Mouse (Mus musculus) CH12.LX (cell line): ENCODE data around the gene Tbx5. TPM values are rescaled to one million over a fixed set of nuclear protein-coding genes. Genes with fewer than 3 reads are reported as not detected.

Experiments used
- DNase-seq: peaks from one replicate; pipeline ENCODE4 v3.0.0-alpha.2; 2013; ENCODE audit errors: extremely low read depth
- H3K27ac ChIP-seq: 2 replicates; pipeline ENCODE4 v1.5.1; 2012; ENCODE audit warnings: low read depth, mild to moderate bottlenecking, control low read depth, moderate library complexity; ENCODE audit not compliant: insufficient read depth
- H3K27me3 ChIP-seq: replicated peaks from 2 replicates; pipeline ENCODE3; 2012; ENCODE audit warnings: inconsistent platforms
- H3K36me3 ChIP-seq, 2 experiments: replicated peaks in 1 of 2; 2 replicates each; pipeline versions ENCODE3 to v1.6.1; 2012; ENCODE audit warnings: inconsistent platforms in 1 of 2, low read length in 1 of 2, mild to moderate bottlenecking in 1 of 2, mixed read lengths in 1 of 2, moderate library complexity in 1 of 2; ENCODE audit not compliant: control insufficient read depth in 1 of 2, insufficient read depth in 1 of 2
- H3K4me1 ChIP-seq, 2 experiments: 2 replicates each; pipeline ENCODE4 v1.6.1; 2012; ENCODE audit warnings: inconsistent platforms in 1 of 2, moderate library complexity in 1 of 2; ENCODE audit not compliant: insufficient read depth in 2 of 2, control insufficient read depth in 1 of 2
- H3K4me2 ChIP-seq: 2 replicates; pipeline ENCODE4 v1.6.1; 2012; ENCODE audit warnings: low read depth, mild to moderate bottlenecking, control low read depth; ENCODE audit not compliant: poor library complexity, insufficient read depth, severe bottlenecking
- H3K4me3 ChIP-seq, 3 experiments: fragments of 150-350 bp in 1 of 3; sonication (generic) in 1 of 3; replicated peaks in 1 of 3; 2 replicates each; pipeline versions ENCODE3 to v1.5.1; 2011 to 2012; ENCODE audit warnings: low read depth in 2 of 3, low read length in 2 of 3, mild to moderate bottlenecking in 2 of 3, moderate library complexity in 2 of 3, control low read depth in 1 of 3, improper control_type of control experiment in 1 of 3, inconsistent platforms in 1 of 3, mixed read lengths in 1 of 3; ENCODE audit not compliant: poor library complexity in 1 of 3
- H3K79me2 ChIP-seq: replicated peaks from 2 replicates; pipeline ENCODE4 v1.6.1; 2012; ENCODE audit warnings: mild to moderate bottlenecking, moderate library complexity; ENCODE audit not compliant: control insufficient read depth, poor library complexity, insufficient read depth, severe bottlenecking; ENCODE audit errors: extremely low read depth
- H3K9ac ChIP-seq: 2 replicates; pipeline ENCODE4 v1.6.1; 2012; ENCODE audit warnings: low read depth, mild to moderate bottlenecking, control low read depth, moderate library complexity; ENCODE audit not compliant: insufficient read depth
- H3K9me3 ChIP-seq: replicated peaks from 2 replicates; pipeline ENCODE3; 2012; ENCODE audit warnings: low read length, inconsistent platforms, mixed read lengths
- CHD1 ChIP-seq: IDR thresholded peaks from 2 replicates; pipeline ENCODE4 v1.6.1; 2012; ENCODE audit warnings: low read depth, low read length, improper control_type of control experiment, inconsistent platforms
- CHD2 ChIP-seq: IDR thresholded peaks from 2 replicates; pipeline ENCODE4 v1.6.1; 2011; ENCODE audit warnings: low read length, improper control_type of control experiment
- CTCF ChIP-seq, 2 experiments: IDR thresholded peaks in 1 of 2; conservative IDR thresholded peaks in 1 of 2; 2 replicates each; pipeline ENCODE4 v1.5.1; 2011 to 2012; ENCODE audit warnings: low read depth in 2 of 2, low read length in 2 of 2, improper control_type of control experiment in 1 of 2, inconsistent platforms in 1 of 2, mild to moderate bottlenecking in 1 of 2, moderate library complexity in 1 of 2
- E2F4 ChIP-seq: IDR thresholded peaks from 2 replicates; pipeline ENCODE4 v1.6.1; 2011; ENCODE audit warnings: low read depth, low read length, improper control_type of control experiment; ENCODE audit not compliant: insufficient replicate concordance
- ELF1 ChIP-seq: IDR thresholded peaks from 2 replicates; pipeline ENCODE4 v1.6.1; 2014; ENCODE audit warnings: low read depth, mild to moderate bottlenecking, inconsistent platforms, low read length, improper control_type of control experiment
- IRF4 ChIP-seq: IDR thresholded peaks from 2 replicates; pipeline ENCODE4 v1.6.1; 2014; ENCODE audit warnings: low read depth, mild to moderate bottlenecking, inconsistent platforms, low read length, improper control_type of control experiment
- JUN ChIP-seq: IDR thresholded peaks from 2 replicates; pipeline ENCODE4 v1.6.1; 2011; ENCODE audit warnings: low read depth, mild to moderate bottlenecking, low read length, improper control_type of control experiment, moderate library complexity; ENCODE audit not compliant: insufficient read depth
- JUND ChIP-seq: conservative IDR thresholded peaks from 2 replicates; pipeline ENCODE4 v1.6.1; 2011; ENCODE audit warnings: low read depth, low read length, improper control_type of control experiment
- MAFK ChIP-seq: IDR thresholded peaks from 2 replicates; pipeline ENCODE4 v1.6.1; 2011; ENCODE audit warnings: low read length, improper control_type of control experiment; ENCODE audit not compliant: insufficient replicate concordance
- MAX ChIP-seq: IDR thresholded peaks from 2 replicates; pipeline ENCODE4 v1.6.1; 2011; ENCODE audit warnings: low read length, improper control_type of control experiment
- MEF2A ChIP-seq: IDR thresholded peaks from 2 replicates; pipeline ENCODE4 v1.6.1; 2014; ENCODE audit warnings: low read depth, mild to moderate bottlenecking, inconsistent platforms, low read length, improper control_type of control experiment, borderline replicate concordance
- NELFE ChIP-seq: IDR thresholded peaks from 2 replicates; pipeline ENCODE4 v1.6.1; 2011; ENCODE audit warnings: low read depth, low read length, improper control_type of control experiment
- NRF1 ChIP-seq: IDR thresholded peaks from 2 replicates; pipeline ENCODE4 v1.6.1; 2014; ENCODE audit warnings: low read depth, mild to moderate bottlenecking, inconsistent platforms, low read length, improper control_type of control experiment, moderate library complexity
- PAX5 ChIP-seq: IDR thresholded peaks from 2 replicates; pipeline ENCODE4 v1.6.1; 2012; ENCODE audit warnings: low read length, inconsistent platforms, mixed read lengths
- POLR2A ChIP-seq: IDR thresholded peaks from 2 replicates; pipeline ENCODE4 v1.6.1; 2011; ENCODE audit warnings: low read depth, mild to moderate bottlenecking, improper control_type of control experiment, low read length
- POLR2AphosphoS2 ChIP-seq: IDR thresholded peaks from 2 replicates; pipeline ENCODE4 v1.6.1; 2011; ENCODE audit warnings: low read depth, low read length, improper control_type of control experiment
- RAD21 ChIP-seq: IDR thresholded peaks from 2 replicates; pipeline ENCODE4 v1.6.1; 2011; ENCODE audit warnings: low read depth, mild to moderate bottlenecking, low read length, improper control_type of control experiment, moderate library complexity
- RCOR1 ChIP-seq: conservative IDR thresholded peaks from 2 replicates; pipeline ENCODE4 v1.6.1; 2012; ENCODE audit warnings: low read depth, mild to moderate bottlenecking, inconsistent platforms, low read length, improper control_type of control experiment
- TBP ChIP-seq: conservative IDR thresholded peaks from 2 replicates; pipeline ENCODE4 v1.6.1; 2011; ENCODE audit warnings: low read depth, low read length, improper control_type of control experiment
- USF1 ChIP-seq: IDR thresholded peaks from 2 replicates; pipeline ENCODE4 v1.6.1; 2014; ENCODE audit warnings: low read depth, mild to moderate bottlenecking, inconsistent platforms, low read length, improper control_type of control experiment
- ZC3H11A ChIP-seq: IDR thresholded peaks from 2 replicates; pipeline ENCODE4 v1.6.1; 2012; ENCODE audit warnings: low read depth, mild to moderate bottlenecking, inconsistent platforms, low read length, improper control_type of control experiment
- ZNF384 ChIP-seq: IDR thresholded peaks from 2 replicates; pipeline ENCODE4 v1.6.1; 2012; ENCODE audit warnings: low read depth, low read length, improper control_type of control experiment, inconsistent platforms
- dilution Hi-C: fragments of 300-500 bp; cut with MboI; formaldehyde crosslinking; loops from 2 replicates; pipeline ENCODE4 v1.14.3; 2020; ENCODE audit warnings: low sequenced_read_pairs; ENCODE audit not compliant: extremely low pct_unique_long_range_greater_than_20kb, extremely low pct_ligation_motif_present
- in situ Hi-C: fragments of 300-500 bp; cut with MboI; formaldehyde crosslinking; loops from 3 replicates; pipeline ENCODE4 v1.14.3; 2019; ENCODE audit warnings: low sequenced_read_pairs, low pct_ligation_motif_present, low pct_unique_long_range_greater_than_20kb, mixed read lengths
- polyA plus RNA-seq: library from polyadenylated mRNA; unstranded; fragments of >175 nt; gene quantifications from 2 replicates; pipeline ENCODE4 v1.2.1, GENCODE M21; 2012; ENCODE audit warnings: low read depth; ENCODE audit not compliant: insufficient read length
- total RNA-seq, 2 experiments: library from RNA; depleted of rRNA; stranded (reverse); fragments of 300-350 nt in 1 of 2; fragments of >200 nt in 1 of 2; gene quantifications; 2 replicates each; pipeline ENCODE4 v1.2.3; 2012 to 2014

The Tbx5 gene
- total and polyA plus RNA-seq, 3 experiments: not detected

GRCm38 (mm10) chr5:119837306-119837675 lies 4.8 kb downstream of the Tbx5 start:
- H3K4me1 ChIP-seq: no peaks in the 10 kb centered on the region
- H3K36me3 ChIP-seq: no peaks in the 10 kb centered on the region
- dilution Hi-C loops: no loop called here
- H3K27me3 ChIP-seq: no peaks in the 10 kb centered on the region
- peaks cover 78% of the 10 kb centered on the region for H3K9me3 ChIP-seq
- in situ Hi-C loops: no loop called here
- H3K4me3 ChIP-seq: no peak overlapping the region
- H3K27ac ChIP-seq: no peak overlapping the region
- TF ChIP-seq MAFK: no peak
- TF ChIP-seq TBP: no peak
- TF ChIP-seq PAX5: no peak
- no peak overlapping the region for H3K4me2 ChIP-seq
- H3K9ac ChIP-seq: no peak overlapping the region
- H3K79me2 ChIP-seq: no peaks in the 10 kb centered on the region
- no peak for DNase-seq

DNA sequence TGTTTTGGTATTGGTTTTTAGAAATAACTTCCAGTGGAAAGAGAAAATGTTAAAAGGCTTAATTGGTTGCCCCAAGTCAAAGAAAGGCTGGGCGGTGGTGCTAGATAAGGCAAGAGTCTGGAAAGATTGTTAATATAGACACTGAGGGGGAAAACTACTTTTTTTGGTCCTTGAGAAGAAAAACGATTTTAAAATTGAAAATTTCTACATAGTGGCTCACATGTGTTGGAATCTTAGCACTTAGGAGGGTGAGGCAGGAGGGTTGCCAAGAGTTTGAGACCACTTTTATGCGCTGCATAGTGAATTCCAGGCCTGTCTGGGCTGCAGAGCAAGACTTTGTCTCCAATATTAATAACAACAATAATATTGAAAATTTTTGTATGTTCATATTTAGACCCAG lies 5.4 kb downstream of the Tbx5 start:
- no peak overlapping the region for H3K9ac ChIP-seq
- TF ChIP-seq E2F4 (no peak), MAFK (no peak), JUN (no peak), MEF2A (no peak), CHD2 (no peak), ELF1 (no peak), ZNF384 (no peak), RAD21 (no peak), NRF1 (no peak), RCOR1 (no peak), CTCF (conservative IDR thresholded peaks at IDR 0.05 in 1 of 2, IDR thresholded peaks at IDR 0.05 in 1 of 2; ENCODE audit: low read depth in 2 of 2, low read length in 2 of 2) (no peak), NELFE (no peak), POLR2AphosphoS2 (no peak), CHD1 (no peak), USF1 (no peak), IRF4 (no peak), ZC3H11A (no peak), MAX (no peak), JUND (no peak), POLR2A (no peak)
- DNase-seq: no peak
- H3K4me2 ChIP-seq: no peak overlapping the region
- no peaks in the 10 kb centered on the region for H3K36me3 ChIP-seq
- no peaks in the 10 kb centered on the region for H3K27me3 ChIP-seq
- H3K4me1 ChIP-seq: no peaks in the 10 kb centered on the region
- dilution Hi-C loops (no loop called here), in situ Hi-C loops (no loop called here)
- H3K9me3 ChIP-seq: peaks cover 80% of the 10 kb centered on the region
- H3K27ac ChIP-seq: no peak overlapping the region
- no peak overlapping the region for H3K4me3 ChIP-seq
- no peaks in the 10 kb centered on the region for H3K79me2 ChIP-seq
